Mouse (Mus musculus): Measurements from ENCODE around the gene B630019K06Rik. TPM values are rescaled to one million over a fixed set of nuclear protein-coding genes. Genes with fewer than 3 reads are reported as not detected.

The B630019K06Rik gene
- total and polyA plus RNA-seq, 2 experiments, result 0.18 to 0.60 TPM

DNA sequence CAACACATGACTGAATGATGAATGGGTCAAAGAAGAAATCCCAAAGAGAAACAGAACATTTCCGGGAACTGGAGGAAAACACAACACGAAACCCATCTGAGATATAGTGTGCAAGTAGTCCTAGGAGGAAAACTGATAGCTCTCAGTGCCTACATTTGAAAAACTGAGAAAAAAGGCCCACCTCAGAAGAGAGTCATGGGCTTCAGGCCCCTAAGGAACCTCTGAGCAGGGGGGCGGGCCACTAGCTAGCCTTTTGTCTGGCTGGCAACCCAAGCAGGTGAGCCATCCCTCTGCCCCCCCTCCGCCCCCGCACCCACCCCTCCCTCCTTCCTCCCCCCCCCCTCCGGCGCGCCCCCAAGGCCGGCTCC lies 223 bp upstream of the B630019K06Rik start:
- H3K9ac ChIP-seq (ENCODE audit: low read depth, low read length), result peak overlapping the region; percentile 54; the same call in 1 of the 2 replicates
- 16% methylated on average over 3 of the region's 9 CpGs for WGBS
- peak overlapping the region; percentile 53; the same call in 1 of the 2 replicates for H3K4me3 ChIP-seq (ENCODE audit: insufficient read depth, low read depth, low read length)

DNA sequence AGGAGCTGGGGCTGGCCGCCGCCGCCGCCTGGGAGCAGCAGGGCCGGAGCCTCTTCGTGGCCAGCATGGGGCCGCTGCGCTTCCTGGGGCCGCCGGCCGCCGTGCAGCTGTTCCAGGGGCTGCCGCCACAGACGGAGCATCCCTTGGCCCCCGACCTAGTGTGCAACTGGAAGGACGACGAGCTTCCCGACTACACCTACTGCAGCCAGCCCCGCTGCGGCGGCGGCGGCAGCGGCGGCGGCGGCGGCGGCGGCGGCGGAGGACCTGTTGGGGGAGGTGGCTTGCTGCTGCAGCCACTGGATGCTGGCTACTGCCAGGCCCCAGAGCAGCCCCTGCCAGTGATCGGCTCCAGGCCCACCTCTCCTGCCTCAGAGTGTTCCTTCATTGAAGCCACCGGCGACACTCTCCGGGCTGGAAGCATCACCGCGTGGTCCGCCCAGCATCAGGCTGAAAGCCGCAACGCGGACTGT lies 1.0 kb downstream of the B630019K06Rik start:
- peak overlapping the region; percentile 53 for H3K4me3 ChIP-seq (ENCODE audit: insufficient read depth, low read depth, low read length)
- H3K36me3 ChIP-seq (ENCODE audit: control insufficient read depth, insufficient read depth, low read length), result peaks cover under 1% of the 10 kb centered on the region; the same call in 1 of the 2 replicates
- H3K4me1 ChIP-seq (ENCODE audit: control insufficient read depth, insufficient read depth, low read length), result no peaks in the 10 kb centered on the region
- peak overlapping the region; percentile 87 for H3K9ac ChIP-seq (ENCODE audit: low read depth, low read length)
- no peaks in the 10 kb centered on the region for H3K79me2 ChIP-seq (ENCODE audit: control insufficient read depth, insufficient read depth, low read length)
- WGBS, result 2% methylated on average over 12 of the region's 42 CpGs
- no peaks in the 10 kb centered on the region for H3K27me3 ChIP-seq (ENCODE audit: control insufficient read depth, insufficient read depth, low read length)
- no peak overlapping the region for H3K27ac ChIP-seq (replicated peaks; ENCODE audit: insufficient read depth, low read depth, low read length)
- DNase-seq (ENCODE audit: extremely low read depth, low read depth, low spot score), result no peak
- TF ChIP-seq POLR2A (IDR thresholded peaks at IDR 0.05; ENCODE audit: extremely low read depth, insufficient read depth, low read length) (no peak), CTCF (IDR thresholded peaks at IDR 0.05; ENCODE audit: low read depth, low read length) (no peak)

More for the DNA sequence above, 223 bp upstream of the B630019K06Rik start:
- TF ChIP-seq POLR2A (IDR thresholded peaks at IDR 0.05; ENCODE audit: extremely low read depth, insufficient read depth, low read length) (no peak), CTCF (IDR thresholded peaks at IDR 0.05; ENCODE audit: low read depth, low read length) (no peak)
- H3K79me2 ChIP-seq (ENCODE audit: control insufficient read depth, insufficient read depth, low read length), result no peaks in the 10 kb centered on the region
- no peaks in the 10 kb centered on the region for H3K4me1 ChIP-seq (ENCODE audit: control insufficient read depth, insufficient read depth, low read length)
- DNase-seq (ENCODE audit: extremely low read depth, low read depth, low spot score), result peak; percentile 9
- no peaks in the 10 kb centered on the region for H3K27me3 ChIP-seq (ENCODE audit: control insufficient read depth, insufficient read depth, low read length)
- H3K36me3 ChIP-seq (ENCODE audit: control insufficient read depth, insufficient read depth, low read length), result peaks cover 3% of the 10 kb centered on the region; the same call in 1 of the 2 replicates
- no peak overlapping the region for H3K27ac ChIP-seq (replicated peaks; ENCODE audit: insufficient read depth, low read depth, low read length)

DNA sequence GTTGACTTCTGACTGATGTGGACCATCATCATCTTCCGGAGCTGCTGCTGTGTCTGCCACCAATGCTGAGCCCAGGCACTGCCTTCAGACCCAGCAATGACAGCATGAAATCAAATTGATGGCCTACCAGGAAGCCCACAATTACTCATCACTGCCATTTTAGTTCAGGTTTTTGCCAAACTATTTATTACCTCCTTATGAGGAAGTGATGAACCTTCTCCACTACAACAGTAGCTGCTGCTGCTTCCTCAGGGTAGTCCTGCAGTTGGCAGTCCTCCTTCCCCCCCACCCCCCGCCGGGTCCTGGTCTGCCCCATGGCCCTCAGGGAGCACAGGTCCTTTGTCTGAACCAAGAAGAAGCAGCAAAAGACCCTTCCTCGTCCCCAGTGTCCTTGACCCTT lies 8.6 kb downstream of the B630019K06Rik start:
- no peaks in the 10 kb centered on the region for H3K79me2 ChIP-seq (ENCODE audit: control insufficient read depth, insufficient read depth, low read length)
- no peaks in the 10 kb centered on the region for H3K27me3 ChIP-seq (ENCODE audit: control insufficient read depth, insufficient read depth, low read length)
- H3K36me3 ChIP-seq (ENCODE audit: control insufficient read depth, insufficient read depth, low read length), result no peaks in the 10 kb centered on the region
- no peak overlapping the region for H3K27ac ChIP-seq (replicated peaks; ENCODE audit: insufficient read depth, low read depth, low read length)
- H3K9ac ChIP-seq (ENCODE audit: low read depth, low read length), result no peak overlapping the region
- 50% methylated on average over 4 of the region's 4 CpGs for WGBS
- no peaks in the 10 kb centered on the region for H3K4me1 ChIP-seq (ENCODE audit: control insufficient read depth, insufficient read depth, low read length)
- H3K4me3 ChIP-seq (ENCODE audit: insufficient read depth, low read depth, low read length), result no peak overlapping the region
- TF ChIP-seq POLR2A (IDR thresholded peaks at IDR 0.05; ENCODE audit: extremely low read depth, insufficient read depth, low read length) (no peak), CTCF (IDR thresholded peaks at IDR 0.05; ENCODE audit: low read depth, low read length) (no peak)
- DNase-seq (ENCODE audit: extremely low read depth, low read depth, low spot score), result no peak

DNA sequence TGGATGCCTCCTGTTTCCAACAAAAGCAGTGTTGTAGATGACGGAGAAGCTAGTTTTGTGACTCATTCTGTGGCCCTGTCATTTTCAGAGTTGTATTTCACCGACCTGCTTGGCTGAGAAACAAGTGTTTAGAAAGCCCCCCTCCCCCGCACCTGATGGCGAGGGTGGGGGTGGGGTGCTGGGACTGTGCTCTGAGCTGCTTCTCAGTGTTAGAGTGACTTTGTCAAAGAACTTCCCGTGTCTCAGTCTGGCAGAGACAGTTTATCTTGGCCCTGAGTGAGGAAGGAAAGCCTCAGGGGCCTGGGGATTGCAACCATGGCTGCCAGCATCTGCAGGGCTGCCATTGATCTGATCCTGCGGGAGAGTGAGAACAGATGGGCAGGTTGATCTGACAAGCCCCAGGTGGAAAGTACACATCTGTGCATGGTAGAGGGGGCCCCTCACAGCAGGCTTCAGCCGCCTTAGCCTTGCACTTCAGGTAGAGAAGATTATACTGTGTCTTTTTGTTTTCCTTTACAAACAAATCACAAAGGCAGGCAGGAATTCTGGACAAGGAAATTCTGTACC lies 9.8 kb downstream of the B630019K06Rik start:
- WGBS, result 27% methylated on average over 7 of the region's 7 CpGs
- Histone ChIP-seq H3K27me3 (ENCODE audit: control insufficient read depth, insufficient read depth, low read length) (no peaks in the 10 kb centered on the region), H3K36me3 (ENCODE audit: control insufficient read depth, insufficient read depth, low read length) (no peaks in the 10 kb centered on the region), H3K27ac (replicated peaks; ENCODE audit: insufficient read depth, low read depth, low read length) (no peak overlapping the region), H3K4me1 (ENCODE audit: control insufficient read depth, insufficient read depth, low read length) (no peaks in the 10 kb centered on the region), H3K79me2 (ENCODE audit: control insufficient read depth, insufficient read depth, low read length) (no peaks in the 10 kb centered on the region), H3K9ac (ENCODE audit: low read depth, low read length) (no peak overlapping the region), H3K4me3 (ENCODE audit: insufficient read depth, low read depth, low read length) (no peak overlapping the region)
- TF ChIP-seq POLR2A (IDR thresholded peaks at IDR 0.05; ENCODE audit: extremely low read depth, insufficient read depth, low read length) (no peak), CTCF (IDR thresholded peaks at IDR 0.05; ENCODE audit: low read depth, low read length) (no peak)
- DNase-seq (ENCODE audit: extremely low read depth, low read depth, low spot score), result no peak

DNA sequence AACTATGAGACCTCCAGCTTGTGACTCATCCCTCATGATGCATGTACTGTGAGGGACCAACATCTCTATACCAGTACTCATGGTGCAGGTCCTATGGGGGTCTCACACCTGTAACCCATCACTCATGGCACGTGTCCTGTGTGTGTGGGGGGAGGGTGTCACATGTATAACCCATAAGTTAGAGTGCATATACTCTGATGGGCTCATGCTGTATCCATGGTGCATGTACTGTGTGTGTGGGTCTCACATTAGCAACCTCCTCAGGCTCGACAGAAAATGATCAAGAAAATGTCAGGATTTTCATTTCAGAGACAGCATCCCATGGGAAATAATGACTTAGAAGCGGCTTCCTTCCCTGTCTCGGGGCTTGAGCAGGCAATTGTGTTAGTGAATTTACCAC lies 28.9 kb downstream of the B630019K06Rik start:
- WGBS, result 70% methylated on average over 4 of the region's 4 CpGs

More for the DNA sequence above, 28.9 kb downstream of the B630019K06Rik start:
- no peak overlapping the region for H3K4me3 ChIP-seq (ENCODE audit: insufficient read depth, low read depth, low read length)
- no peaks in the 10 kb centered on the region for H3K79me2 ChIP-seq (ENCODE audit: control insufficient read depth, insufficient read depth, low read length)
- H3K4me1 ChIP-seq (ENCODE audit: control insufficient read depth, insufficient read depth, low read length), result no peaks in the 10 kb centered on the region
- H3K36me3 ChIP-seq (ENCODE audit: control insufficient read depth, insufficient read depth, low read length), result no peaks in the 10 kb centered on the region
- no peak overlapping the region for H3K27ac ChIP-seq (replicated peaks; ENCODE audit: insufficient read depth, low read depth, low read length)
- H3K9ac ChIP-seq (ENCODE audit: low read depth, low read length), result no peak overlapping the region
- DNase-seq (ENCODE audit: extremely low read depth, low read depth, low spot score), result no peak
- H3K27me3 ChIP-seq (ENCODE audit: control insufficient read depth, insufficient read depth, low read length), result no peaks in the 10 kb centered on the region
- TF ChIP-seq POLR2A (IDR thresholded peaks at IDR 0.05; ENCODE audit: extremely low read depth, insufficient read depth, low read length), result no peak
- no peak for TF ChIP-seq CTCF (IDR thresholded peaks at IDR 0.05; ENCODE audit: low read depth, low read length)
